ENCODE assay signal across 8 mouse cellular contexts in the genomic region with DNA sequence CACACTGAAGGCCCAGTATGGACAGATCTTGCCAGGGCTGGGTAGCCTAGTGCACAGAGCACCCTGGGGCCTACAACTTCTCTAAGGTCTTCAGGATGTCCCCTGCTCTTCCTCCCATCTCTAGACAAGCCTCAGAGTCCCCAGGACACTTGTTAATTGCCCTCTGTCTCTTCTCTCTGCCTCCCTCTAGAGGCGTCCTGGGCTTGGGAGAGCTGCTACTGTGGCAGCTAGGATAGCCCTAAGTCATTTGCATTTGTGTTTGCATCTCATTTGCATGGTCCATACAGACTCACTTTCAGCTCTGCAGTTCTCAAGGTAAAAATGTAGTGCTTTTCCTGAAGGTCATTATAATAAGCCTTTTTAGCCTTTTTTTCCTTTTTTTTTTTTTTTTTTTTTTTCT. TPM values are rescaled to one million over a fixed set of nuclear protein-coding genes. Genes with fewer than 3 reads are reported as not detected.
DNase-seq lines count a peak whose midpoint lies in the region; ATAC-seq and TF ChIP-seq lines count a peak whose summit lies in the region.

No protein-coding gene starts in this region.

- peak; percentile 33; the same call in 1 of the 2 replicates for ATAC-seq in liver, embryonic 14.5 days (ENCODE audit: insufficient read depth)

- peak; percentile 59 for DNase-seq in cerebellum, adult 9-11 months
- no peak for DNase-seq in cerebellum, adult 8-10 months
- peak; percentile 60 for DNase-seq in left cerebral cortex, postnatal 4 days
- no peak for DNase-seq in left cerebral cortex, adult 11 months (ENCODE audit: low spot score)
- DNase-seq in liver, embryonic 14.5 days (ENCODE audit: low read depth in 3 of 3, low spot score in 3 of 3): peak; percentile 34 to 50 (median 36)
- no peak for DNase-seq in spleen, adult 12 weeks (ENCODE audit: low spot score)
- no peak for DNase-seq in frontal cortex, postnatal 14 days (ENCODE audit: low spot score in 2 of 2)

- 0% methylated on average over 1 of the region's 1 CpGs for WGBS in liver, embryonic 14.5 days (ENCODE audit: insufficient replicate concordance)

- no peaks in the 10 kb centered on the region for H3K36me3 ChIP-seq in liver, embryonic 14.5 days (replicated peaks; ENCODE audit: control insufficient read depth, insufficient read depth, low read depth)

- intact Hi-C loops in left cerebral cortex, postnatal 4 days (cut with DNase I): no loop called here

- H3K9me3 ChIP-seq in liver, embryonic 14.5 days (ENCODE audit: control insufficient read depth, low read length): no peaks in the 10 kb centered on the region

- no peak for TF ChIP-seq POLR2A in cortical plate, adult 2 months (IDR thresholded peaks at IDR 0.05; ENCODE audit: extremely low read depth, insufficient read depth, low read length)

- H3K4me2 ChIP-seq in liver, embryonic 14.5 days (ENCODE audit: low read depth): no peak overlapping the region

- no peak overlapping the region; the same call in 1 of the 2 replicates for H3K9ac ChIP-seq in liver, embryonic 14.5 days (replicated peaks)

- no peak for TF ChIP-seq EP300 in liver, embryonic 14.5 days (IDR thresholded peaks at IDR 0.05; ENCODE audit: low read depth)

- no peak overlapping the region for H3K4me3 ChIP-seq in cortical plate, adult 2 months (ENCODE audit: insufficient read depth, low read length)
- no peak overlapping the region for H3K4me3 ChIP-seq in liver, embryonic 14.5 days (ENCODE audit: insufficient read depth in 1 of 2, low read depth in 2 of 2, low read length in 2 of 2)

- peak; percentile 60 for TF ChIP-seq CTCF in cortical plate, adult 2 months (IDR thresholded peaks at IDR 0.05; ENCODE audit: extremely low read depth, insufficient read depth, low read length)
- peak; percentile 76 for TF ChIP-seq CTCF in liver, embryonic 14.5 days (IDR thresholded peaks at IDR 0.05; ENCODE audit: low read depth)

- H3K27ac ChIP-seq in cortical plate, adult 2 months (ENCODE audit: insufficient read depth, low read length): no peak overlapping the region
- no peak overlapping the region for H3K27ac ChIP-seq in liver, embryonic 14.5 days

- H3K4me1 ChIP-seq in cortical plate, adult 2 months (ENCODE audit: control insufficient read depth, insufficient read depth, low read length): peaks cover 1% of the 10 kb centered on the region; the same call in 1 of the 2 replicates
- H3K4me1 ChIP-seq in liver, embryonic 14.5 days (replicated peaks; ENCODE audit: control insufficient read depth in 2 of 2, insufficient read depth in 2 of 2, low read length in 1 of 2): peaks cover 0 to 2% of the 10 kb centered on the region in 2 experiments; a peak in 1 of 4 replicates

- no peaks in the 10 kb centered on the region for H3K27me3 ChIP-seq in liver, embryonic 14.5 days (ENCODE audit: control insufficient read depth, insufficient read depth, low read length)

RNA-seq across cellular contexts. Expression of a gene that starts 11.7 kb away (rescaled TPM):
- 1 to 10 TPM; 3.3 to 5.2 TPM for total RNA-seq in left cerebral cortex, postnatal 4 days (2021)
- polyA plus RNA-seq in cortical plate, adult 2 months (2012; rRNA removed): 6.0 and 6.2 TPM in 2 replicates
- polyA plus RNA-seq in liver, embryonic 14.5 days (2012; rRNA removed): 0.18 and 0.24 TPM in 2 replicates
- 0.11 and 0.28 TPM in 2 replicates for polyA plus RNA-seq in liver, embryonic 14.5 days (2014; fragmentation: Nextera tagmentation; extraction: Ambion mirVana)

RNA-seq across cellular contexts. Expression of a gene that starts 56.0 kb away (rescaled TPM):
- 10 to 100 TPM; 29.0 to 29.5 TPM for total RNA-seq in left cerebral cortex, postnatal 4 days (2021)
- polyA plus RNA-seq in cortical plate, adult 2 months (2012; rRNA removed): 25.4 and 26.2 TPM in 2 replicates
- 3.4 and 4.9 TPM in 2 replicates for polyA plus RNA-seq in liver, embryonic 14.5 days (2012; rRNA removed)
- polyA plus RNA-seq in liver, embryonic 14.5 days (2014; fragmentation: Nextera tagmentation; extraction: Ambion mirVana): 8.0 and 8.6 TPM in 2 replicates

Comparison
In these comparisons a context has a peak if more than half of its experiments do, and no peak if none do; other contexts are left out.
1. DNase-seq: peak in cerebellum, adult 9-11 months (single experiment), left cerebral cortex, postnatal 4 days (single experiment) and liver, embryonic 14.5 days (3 of 3); none in cerebellum, adult 8-10 months (single experiment), left cerebral cortex, adult 11 months (single experiment), spleen, adult 12 weeks (single experiment) and frontal cortex, postnatal 14 days (0 of 2).